Mouse (Mus musculus): ENCODE measurements around the gene Gm13278.
"Not testable (repeated sequence)": the region's sequence is repeated elsewhere in the genome, so short reads cannot be mapped to it uniquely, and the experiment has no call there.

Gm13278 gene

GRCm38 (mm10) chr4:88793936-88794675 is 2.8 kb downstream of the Gm13278 start, which contains the start of gene Gm13275:
TSS of gene Gm13275 (plus strand) at chr4:88794487.
- peak; percentile 73 for DNase-seq (ENCODE audit: low spot score)

- DNase-seq (ENCODE audit: low spot score): not testable (repeated sequence)
Measured at GRCm38 (mm10) chr4:88797097-88797496, 5.7 kb downstream of the Gm13278 start, which contains the start of gene Gm13279. TSS of gene Gm13279 (plus strand) at chr4:88797397.

DNA sequence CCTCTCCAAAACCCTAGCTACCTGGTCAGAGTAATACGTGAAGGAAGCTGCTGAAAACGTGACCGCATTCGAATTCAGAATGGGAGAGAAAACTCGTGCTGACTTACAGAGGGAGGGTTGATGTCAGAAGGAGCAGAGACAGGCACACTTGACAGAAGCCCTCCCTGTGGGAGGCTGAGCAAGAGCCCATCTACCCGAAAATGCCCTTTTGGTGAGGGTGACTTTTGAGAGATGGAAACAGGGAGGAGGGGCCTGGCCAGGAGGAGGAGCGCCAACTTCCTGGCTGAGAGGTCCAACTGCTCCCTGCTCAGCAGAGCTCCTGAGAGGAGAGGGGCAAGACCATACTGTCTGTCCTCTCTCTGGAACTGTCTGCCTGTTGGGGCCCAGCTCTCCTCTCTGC is 8.0 kb downstream of the Gm13278 start, which contains the start of gene Gm13285:
TSS of gene Gm13285 (plus strand) at position 301 of the 400 bp plus-strand sequence.
- not testable (repeated sequence) for DNase-seq (ENCODE audit: low spot score)

- not testable (repeated sequence) for DNase-seq (ENCODE audit: low spot score)
Measured at GRCm38 (mm10) chr4:88802954-88803353, 11.6 kb downstream of the Gm13278 start, which contains the start of gene Gm13287. TSS of gene Gm13287 (plus strand) at chr4:88803254.

- not testable (repeated sequence) for DNase-seq (ENCODE audit: low spot score)
Measured at GRCm38 (mm10) chr4:88805231-88805630, 13.9 kb downstream of the Gm13278 start, which contains the start of gene Gm13288. TSS of gene Gm13288 (plus strand) at chr4:88805531.

DNA sequence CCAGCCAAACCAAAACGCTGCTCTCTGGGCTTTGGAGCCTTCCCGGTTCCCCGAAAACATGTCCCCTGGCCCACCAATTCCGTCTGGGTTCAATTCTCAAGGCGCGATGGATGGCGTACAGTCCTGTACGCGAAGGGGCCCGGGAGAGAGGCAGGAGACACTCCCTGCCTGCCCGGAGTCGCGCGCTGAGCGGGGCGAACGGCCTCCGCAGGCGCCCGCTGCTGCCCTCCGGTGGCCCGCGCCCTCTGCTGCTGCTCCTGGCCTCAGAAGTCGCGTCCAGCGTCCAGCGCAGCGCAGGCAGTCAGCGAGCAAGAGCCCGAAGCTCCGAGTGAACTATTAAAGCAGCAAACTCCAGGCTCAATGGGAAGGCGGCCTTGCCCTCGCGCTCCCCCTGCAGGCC is 14.4 kb downstream of the Gm13278 start:
- peak; percentile 6 for DNase-seq (ENCODE audit: low spot score)

DNA sequence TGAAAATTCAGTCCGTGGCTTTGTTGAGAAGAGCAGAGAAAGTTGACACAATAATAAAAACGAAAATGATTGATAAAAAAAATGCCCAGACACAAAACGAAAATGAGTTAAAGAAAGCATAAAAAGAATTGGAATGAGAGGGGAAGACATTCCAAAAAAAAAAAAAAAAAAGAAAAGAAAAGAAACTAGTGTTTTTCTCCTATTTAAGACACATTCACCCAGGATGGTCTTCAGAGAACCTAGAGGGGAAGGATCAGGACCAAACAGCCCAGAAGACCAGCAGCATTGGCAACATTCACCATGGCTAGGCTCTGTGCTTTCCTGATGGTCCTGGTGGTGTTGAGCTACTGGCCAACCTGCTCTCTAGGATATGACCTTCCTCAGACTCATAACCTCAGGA is 24.6 kb downstream of the Gm13278 start, which contains the start of gene Ifna7:
TSS of gene Ifna7 (plus strand) at position 301 of the 400 bp plus-strand sequence.
- DNase-seq (ENCODE audit: low spot score): no peak

DNA sequence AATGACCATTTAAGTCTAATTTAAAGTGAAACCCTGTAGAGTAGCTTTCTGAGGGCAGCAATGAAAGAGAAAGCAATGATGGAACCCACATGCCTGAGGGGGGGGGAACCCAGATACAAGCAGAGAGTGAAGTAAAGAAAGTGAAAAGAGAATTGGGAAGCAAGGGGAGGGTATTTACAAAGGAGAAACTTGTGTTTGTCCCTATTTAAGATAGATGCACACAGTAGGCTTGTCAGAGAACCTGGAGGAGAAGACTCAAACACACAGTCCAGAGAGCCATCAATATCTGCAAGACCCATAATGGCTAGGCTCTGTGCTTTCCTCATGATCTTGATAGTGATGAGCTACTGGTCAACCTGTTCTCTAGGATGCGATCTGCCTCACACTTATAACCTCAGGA is 28.3 kb downstream of the Gm13278 start, which contains the start of gene Ifna11:
TSS of gene Ifna11 (plus strand) at position 301 of the 400 bp plus-strand sequence.
- DNase-seq (ENCODE audit: low spot score): no peak

- DNase-seq (ENCODE audit: low spot score): no peak
Measured at GRCm38 (mm10) chr4:88822995-88823394, 31.6 kb downstream of the Gm13278 start.

- not testable (repeated sequence) for DNase-seq (ENCODE audit: low spot score)
Measured at GRCm38 (mm10) chr4:88827116-88827515, 35.8 kb downstream of the Gm13278 start, which contains the start of gene Ifna6. TSS of gene Ifna6 (plus strand) at chr4:88827416.

- DNase-seq (ENCODE audit: low spot score): peak; percentile 3
Measured at GRCm38 (mm10) chr4:88830523-88830922, 39.2 kb downstream of the Gm13278 start.

- not testable (repeated sequence) for DNase-seq (ENCODE audit: low spot score)
Measured at GRCm38 (mm10) chr4:88835225-88835624, 43.9 kb downstream of the Gm13278 start, which contains the start of gene Ifna5. TSS of gene Ifna5 (plus strand) at chr4:88835525.

DNA sequence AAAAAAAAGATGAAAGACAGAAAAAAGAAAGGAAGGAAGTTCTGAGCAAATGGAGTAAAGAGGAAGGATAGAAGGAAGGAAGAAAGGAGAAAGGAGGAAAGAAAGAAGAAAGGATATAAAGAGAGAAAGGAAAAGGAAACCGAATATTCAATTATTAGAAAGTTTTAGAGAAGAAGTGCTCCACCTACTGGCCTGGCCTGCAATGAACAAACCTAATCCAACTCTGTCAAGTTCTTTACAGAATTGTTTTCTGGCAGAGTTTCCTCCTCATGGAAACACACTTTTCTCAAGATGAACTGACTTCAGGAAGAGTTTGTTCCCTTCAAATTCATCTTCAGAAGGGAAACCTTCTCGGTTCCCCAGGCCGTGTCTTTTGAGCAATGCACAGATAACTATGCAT is 47.5 kb downstream of the Gm13278 start:
- DNase-seq (ENCODE audit: low spot score): no peak

- DNase-seq (ENCODE audit: low spot score): no peak
Measured at GRCm38 (mm10) chr4:88840058-88840457, 48.7 kb downstream of the Gm13278 start.

DNA sequence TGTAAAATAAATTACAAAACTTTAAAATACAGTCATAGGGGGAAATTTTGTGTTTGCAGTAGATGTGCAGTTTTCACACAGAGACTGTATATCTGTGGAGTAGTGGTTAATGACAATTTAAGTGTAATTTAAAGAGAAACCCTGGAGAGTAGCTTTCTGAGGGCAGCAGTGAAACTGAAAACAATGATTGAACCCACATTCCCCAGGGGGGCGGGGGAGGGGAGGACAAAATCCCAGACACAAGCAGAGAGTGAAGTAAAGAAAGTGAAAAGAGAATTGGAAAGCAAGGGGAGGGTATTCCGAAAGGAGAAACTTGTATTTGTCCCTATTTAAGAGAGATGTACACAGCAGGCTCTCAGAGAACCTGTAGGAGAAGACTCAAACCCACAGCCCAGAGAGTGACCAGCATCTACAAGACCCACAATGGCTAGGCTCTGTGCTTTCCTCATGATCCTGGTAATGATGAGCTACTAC is 50.1 kb downstream of the Gm13278 start, which contains the start of gene Ifna4:
TSS of gene Ifna4 (plus strand) at position 424 of the 474 bp plus-strand sequence.
- no peak for DNase-seq (ENCODE audit: low spot score)

Measured in ovary, postnatal 14 days (tissue).